Mouse (Mus musculus) heart, adult 2 months (tissue): ENCODE measurements around the gene Nop9.

Experiments used
- CTCF ChIP-seq: fragments of 200-600 bp; IDR thresholded peaks from 2 replicates; pipeline ENCODE4 v1.8.1; 2022; ENCODE audit warnings: antibody characterized with exemption, mild to moderate bottlenecking, moderate library complexity
- EP300 ChIP-seq: fragments of 200-500 bp; IDR thresholded peaks from 2 replicates; pipeline ENCODE4 v1.6.1; 2011; ENCODE audit warnings: low read depth, low read length, control low read depth; ENCODE audit not compliant: insufficient read depth
- POLR2A ChIP-seq: fragments of 200-500 bp; IDR thresholded peaks from 2 replicates; pipeline ENCODE4 v1.6.1; 2011; ENCODE audit warnings: mild to moderate bottlenecking, low read depth, low read length, control low read depth; ENCODE audit not compliant: insufficient read depth

DNA sequence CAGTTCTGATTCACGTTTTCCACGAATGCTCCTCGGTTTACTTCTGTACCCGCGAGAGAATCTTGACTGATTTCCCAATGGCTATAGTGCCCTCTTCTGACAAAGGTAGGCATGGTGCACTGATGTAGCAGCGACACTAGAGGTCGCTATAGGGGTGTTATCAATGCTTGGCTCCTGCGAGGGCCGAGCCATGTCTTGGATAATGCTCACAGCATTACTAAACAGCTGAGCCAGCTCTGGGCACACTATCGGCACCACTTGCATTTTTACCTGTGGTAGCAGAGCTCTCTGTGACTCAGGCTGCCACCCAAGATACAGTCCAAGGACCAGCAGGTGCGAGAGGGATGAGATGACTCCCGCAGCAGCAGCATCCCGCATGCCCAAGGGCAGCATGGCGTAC, 35.8 kb downstream of the Nop9 start:
- no peak; the same call in 1 of the 2 replicates for TF ChIP-seq CTCF
- peak; percentile 99 for TF ChIP-seq EP300
- peak; percentile 29; the same call in 1 of the 2 replicates for TF ChIP-seq POLR2A
